Mouse (Mus musculus) gastrocnemius, postnatal 10 days (tissue): ENCODE data around the gene Serinc4. TPM values are rescaled to one million over a fixed set of nuclear protein-coding genes. Genes with fewer than 3 reads are reported as not detected.

Experiments
- microRNA-seq, 2 experiments: library from miRNA; unstranded; fragments of <30 nt; microRNA quantifications; one replicate each; pipeline ENCODE4 v1.2.0; 2021
- total RNA-seq, 2 experiments: library from RNA; stranded (reverse); gene quantifications; 2 replicates each; pipeline ENCODE4 v1.2.3; 2021

Gene Serinc4
- total RNA-seq, 2 experiments from 2014 or later, result 0.21 TPM; not detected in 1

Small RNAs within 50 kb of the gene (microRNA-seq; reads per million reads assigned to microRNA genes)
- gene Gm22953, result 0 to 0.25 reads per million in 2 experiments

Other genes starting within 250 kb of the Serinc4 start
- 10 to 100 TPM; 20.4 to 26.7 TPM for gene Trp53bp1, start 185.4 kb downstream of the Serinc4 start, total RNA-seq
- gene Map1a, start 167.2 kb downstream of the Serinc4 start, total RNA-seq, result 10 to 100 TPM in 1 of 2 experiments, 1 to 10 TPM in 1; 9.3 to 11.7 TPM
- 10 to 100 TPM; 24.4 to 24.8 TPM for gene Ppip5k1, start 101.4 kb downstream of the Serinc4 start, total RNA-seq
- under 1 TPM; 0.47 to 0.72 TPM for gene Ckmt1, start 99.1 kb downstream of the Serinc4 start, total RNA-seq
- gene Strc, start 69.6 kb downstream of the Serinc4 start, total RNA-seq, result not detected
- gene Pdia3, start 43.0 kb downstream of the Serinc4 start, total RNA-seq, result 100 to 1,000 TPM; 106 to 133 TPM
- 1 to 10 TPM; 1.7 to 2.0 TPM for gene Catsper2, start 43.0 kb downstream of the Serinc4 start, total RNA-seq
- not detected for gene Ell3, start 12.5 kb downstream of the Serinc4 start, total RNA-seq
- 100 to 1,000 TPM; 375 to 398 TPM for gene Serf2, start 7.6 kb downstream of the Serinc4 start, total RNA-seq
- 10 to 100 TPM; 23.1 to 30.5 TPM for gene Hypk, start 3.5 kb downstream of the Serinc4 start, total RNA-seq
- 10 to 100 TPM; 23.3 to 24.8 TPM for gene Mfap1b, start 17.3 kb upstream of the Serinc4 start, total RNA-seq
- 10 to 100 TPM; 18.1 to 19.1 TPM for gene Mfap1a, start 49.9 kb upstream of the Serinc4 start, total RNA-seq
- 1 to 10 TPM; 2.5 to 3.7 TPM for gene Wdr76, start 49.9 kb upstream of the Serinc4 start, total RNA-seq